Mouse (Mus musculus) cortical plate, adult 2 months (tissue): ENCODE data around the gene Mycbp2. TPM values are rescaled to one million over a fixed set of nuclear protein-coding genes. Genes with fewer than 3 reads are reported as not detected.

Experiments used
- H3K27ac ChIP-seq: fragments of 200-500 bp; 2 replicates; pipeline ENCODE4 v1.5.1; 2012; ENCODE audit warnings: low read length, control low read depth, inconsistent platforms; ENCODE audit not compliant: insufficient read depth
- H3K4me1 ChIP-seq: fragments of 200-500 bp; 2 replicates; pipeline ENCODE4 v1.6.1; 2011; ENCODE audit warnings: low read length; ENCODE audit not compliant: control insufficient read depth, insufficient read depth
- H3K4me3 ChIP-seq: fragments of 200-500 bp; 2 replicates; pipeline ENCODE4 v1.5.1; 2011; ENCODE audit warnings: mild to moderate bottlenecking, low read length, control low read depth; ENCODE audit not compliant: insufficient read depth
- CTCF ChIP-seq: fragments of 200-500 bp; IDR thresholded peaks from 2 replicates; pipeline ENCODE4 v1.5.1; 2011; ENCODE audit warnings: mild to moderate bottlenecking, control low read depth, low read length; ENCODE audit not compliant: insufficient read depth; ENCODE audit errors: extremely low read depth
- POLR2A ChIP-seq: fragments of 200-500 bp; IDR thresholded peaks from 2 replicates; pipeline ENCODE4 v1.6.1; 2011; ENCODE audit warnings: mild to moderate bottlenecking, low read length, control low read depth; ENCODE audit not compliant: insufficient read depth; ENCODE audit errors: extremely low read depth
- polyA plus RNA-seq: library from polyadenylated mRNA; depleted of rRNA; stranded (reverse); fragments of >200 nt; gene quantifications from 2 replicates; pipeline ENCODE4 v1.2.3, GENCODE M21; 2012

The Mycbp2 gene
- polyA plus RNA-seq, 1 experiment: 129 TPM

DNA sequence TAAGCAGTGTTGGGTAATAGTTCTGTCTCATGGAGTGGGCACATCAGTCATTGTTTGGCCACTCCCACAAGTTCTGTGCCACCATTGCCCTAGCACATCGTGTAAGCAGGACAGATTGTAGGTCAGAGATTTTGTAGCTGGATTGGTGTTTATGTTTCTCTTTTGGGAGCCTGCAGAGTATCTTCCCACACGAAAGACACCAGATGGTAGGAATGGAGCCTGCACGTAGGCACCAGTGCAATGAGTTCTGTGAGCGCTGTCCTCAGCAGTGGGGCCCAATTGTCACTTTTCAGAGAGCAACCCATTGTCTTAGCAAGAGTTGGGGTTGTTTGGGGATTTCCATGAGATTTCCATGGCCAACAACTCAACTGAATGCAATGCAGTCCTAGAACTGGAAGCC is 236.6 kb downstream of the Mycbp2 start:
- Histone ChIP-seq H3K4me3 (no peak overlapping the region), H3K4me1 (no peaks in the 10 kb centered on the region; the same call in 1 of the 2 replicates), H3K27ac (no peak overlapping the region)
- TF ChIP-seq CTCF: no peak
- no peak for TF ChIP-seq POLR2A

DNA sequence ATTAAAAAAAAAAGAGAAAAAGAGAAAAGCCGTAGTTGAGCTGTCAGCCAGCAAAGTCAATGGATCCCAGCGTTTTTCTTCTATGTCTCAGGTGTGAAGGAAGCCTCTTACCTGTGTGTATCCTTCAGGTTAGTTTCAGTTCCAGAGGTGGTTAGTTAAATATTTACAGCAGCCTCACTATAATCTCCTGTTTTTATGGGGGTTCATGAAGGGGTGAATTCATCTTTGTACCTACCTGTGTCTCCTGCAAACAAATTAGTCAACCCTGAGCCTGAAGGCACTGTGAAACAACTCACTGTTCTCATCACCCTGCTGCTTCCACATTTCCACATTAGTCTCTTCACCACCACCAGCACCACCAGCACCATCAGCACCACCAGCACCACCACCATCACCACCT is 240.3 kb downstream of the Mycbp2 start:
- Histone ChIP-seq H3K27ac (no peak overlapping the region), H3K4me3 (no peak overlapping the region), H3K4me1 (no peaks in the 10 kb centered on the region; the same call in 1 of the 2 replicates)
- TF ChIP-seq CTCF (no peak), POLR2A (no peak)

DNA sequence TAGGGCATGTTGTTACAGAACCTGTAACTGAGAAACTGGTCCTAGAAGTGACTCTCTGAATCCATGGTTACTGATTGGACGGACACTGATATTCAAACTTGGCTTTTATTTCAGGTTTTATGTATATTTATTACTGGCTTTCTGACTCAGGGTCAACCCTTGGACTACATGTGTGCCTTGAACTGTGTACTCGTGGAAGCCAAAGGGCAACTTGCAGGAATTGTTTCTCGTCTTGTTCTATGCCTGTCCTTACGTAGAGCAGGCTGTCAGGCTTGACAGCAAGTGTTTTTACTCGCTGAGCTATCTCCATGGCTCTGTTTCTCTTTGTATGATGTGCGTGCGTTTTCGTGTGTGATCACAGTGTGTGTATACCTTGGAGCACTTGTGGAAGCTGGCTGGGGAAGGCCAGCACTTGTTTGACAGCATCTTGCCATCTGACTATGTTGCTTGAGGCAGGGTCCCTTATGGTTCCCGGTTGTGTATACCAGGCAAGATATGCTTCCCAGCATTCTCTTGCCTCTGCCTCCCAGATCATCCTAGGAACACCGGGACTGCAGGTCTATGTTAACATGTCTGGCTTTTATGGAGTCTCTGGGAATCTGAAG is 243.8 kb downstream of the Mycbp2 start:
- Histone ChIP-seq H3K4me1 (no peaks in the 10 kb centered on the region), H3K4me3 (no peak overlapping the region), H3K27ac (no peak overlapping the region)
- no peak for TF ChIP-seq POLR2A
- TF ChIP-seq CTCF: no peak

DNA sequence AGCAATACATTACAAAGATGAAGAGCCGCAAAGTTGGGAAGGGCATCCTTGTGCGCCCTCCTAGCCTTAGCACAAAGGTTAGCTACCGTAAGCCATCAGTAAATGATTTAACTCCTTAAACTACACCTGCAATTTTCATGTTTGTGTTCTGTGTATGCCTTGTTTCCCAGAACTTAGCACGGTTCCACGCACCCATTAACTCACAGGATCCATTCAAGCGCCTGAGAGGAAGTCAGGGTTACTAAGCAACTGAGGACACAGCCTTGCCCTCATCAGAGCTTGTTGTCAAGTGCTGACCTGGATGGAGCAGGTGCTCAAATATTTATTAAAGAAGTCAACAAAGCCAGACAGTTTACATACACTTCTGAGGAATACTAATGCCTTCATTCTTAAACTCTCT is 244.4 kb downstream of the Mycbp2 start:
- Histone ChIP-seq H3K27ac (no peak overlapping the region), H3K4me3 (no peak overlapping the region), H3K4me1 (peaks cover 1% of the 10 kb centered on the region; the same call in 1 of the 2 replicates)
- TF ChIP-seq POLR2A (no peak), CTCF (no peak)

DNA sequence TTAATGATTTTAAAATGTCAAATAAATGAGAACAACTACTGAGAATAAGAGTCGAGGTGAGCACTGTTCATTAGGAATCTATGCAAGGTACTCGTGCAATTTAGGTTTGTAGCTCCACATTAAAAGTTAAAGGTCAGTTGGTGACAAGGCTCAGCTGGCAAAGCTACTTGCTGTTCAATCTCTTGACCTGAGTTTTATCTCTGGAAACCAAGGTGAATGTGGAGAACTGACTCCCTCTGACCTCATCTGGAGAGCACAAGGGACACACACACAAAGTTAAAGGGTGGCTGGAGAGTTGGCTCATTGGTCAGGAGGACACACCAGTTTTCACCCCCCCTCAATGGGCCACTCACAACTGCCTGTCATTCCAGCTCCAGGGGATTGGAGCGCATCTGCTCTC is 245.4 kb downstream of the Mycbp2 start:
- no peak overlapping the region for H3K4me3 ChIP-seq
- no peak overlapping the region for H3K27ac ChIP-seq
- peaks cover 4% of the 10 kb centered on the region; the same call in 1 of the 2 replicates for H3K4me1 ChIP-seq
- TF ChIP-seq POLR2A: no peak
- no peak for TF ChIP-seq CTCF

DNA sequence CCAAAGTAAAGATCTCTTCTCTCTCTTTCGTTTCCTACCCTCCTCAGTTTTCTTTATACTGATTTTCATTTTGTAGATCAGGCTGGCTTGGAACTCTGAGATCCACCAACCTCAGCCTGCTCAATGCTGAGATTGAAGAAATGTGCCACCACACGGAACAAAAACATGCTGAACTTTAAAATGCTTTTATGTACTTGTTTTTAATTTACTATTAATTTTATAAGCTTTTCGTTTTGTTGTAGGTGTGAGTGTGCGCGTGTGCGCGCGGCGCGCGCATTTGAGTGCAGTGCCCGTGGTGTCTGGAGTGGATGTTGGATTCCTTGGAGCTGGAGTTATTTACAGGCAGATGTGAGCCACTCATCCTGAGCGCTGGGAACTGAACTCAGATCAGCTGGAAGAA is 246.3 kb downstream of the Mycbp2 start:
- no peak overlapping the region for H3K27ac ChIP-seq
- peaks cover 6% of the 10 kb centered on the region; the same call in 1 of the 2 replicates for H3K4me1 ChIP-seq
- H3K4me3 ChIP-seq: no peak overlapping the region
- TF ChIP-seq POLR2A (no peak), CTCF (no peak)

DNA sequence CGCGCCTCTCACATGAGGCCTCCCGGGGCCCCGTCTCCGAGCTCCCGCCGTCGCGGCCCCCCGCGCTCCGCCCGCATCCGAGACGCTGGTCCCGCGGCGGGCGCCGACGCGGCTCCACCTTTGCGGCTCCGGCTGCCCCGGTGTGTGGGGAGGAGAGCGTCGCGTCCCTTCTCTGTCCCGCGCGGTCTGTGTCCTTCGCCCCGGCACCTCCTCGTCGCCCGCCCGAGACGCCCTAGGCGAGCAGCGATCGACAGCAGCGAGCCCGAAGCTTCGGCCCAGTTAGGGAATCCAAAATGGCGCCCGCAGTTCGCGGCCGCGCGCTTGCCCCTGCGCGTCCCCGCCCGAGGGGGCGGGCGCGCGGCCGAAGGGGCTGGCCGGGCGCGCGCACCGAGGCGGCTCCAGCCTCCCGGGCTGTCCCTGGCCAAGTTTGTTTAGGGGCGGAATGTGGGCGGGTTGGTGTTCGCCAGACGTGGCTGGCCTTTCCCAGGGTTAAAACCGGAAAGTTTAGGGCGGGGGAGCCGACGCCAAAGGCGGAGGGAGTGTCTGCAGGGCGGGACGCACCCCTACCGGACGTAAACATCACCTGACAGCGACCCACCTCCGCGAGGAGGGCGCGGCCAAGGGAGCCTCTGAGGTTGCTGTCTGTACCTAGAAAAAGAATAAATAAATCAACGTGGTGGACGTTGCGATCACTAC is 247.2 kb downstream of the Mycbp2 start, which contains the start of gene Fbxl3:
TSS of gene Fbxl3 (minus strand) at position 329 of the 696 bp plus-strand sequence.
- peak within 1 kb of the TSS; percentile 86 for H3K4me3 ChIP-seq
- H3K4me1 ChIP-seq: peaks cover 7% of the 10 kb centered on the region; the same call in 1 of the 2 replicates
- H3K27ac ChIP-seq: peak within 1 kb of the TSS; percentile 100
- TF ChIP-seq CTCF: no peak
- peak; percentile 52 for TF ChIP-seq POLR2A

DNA sequence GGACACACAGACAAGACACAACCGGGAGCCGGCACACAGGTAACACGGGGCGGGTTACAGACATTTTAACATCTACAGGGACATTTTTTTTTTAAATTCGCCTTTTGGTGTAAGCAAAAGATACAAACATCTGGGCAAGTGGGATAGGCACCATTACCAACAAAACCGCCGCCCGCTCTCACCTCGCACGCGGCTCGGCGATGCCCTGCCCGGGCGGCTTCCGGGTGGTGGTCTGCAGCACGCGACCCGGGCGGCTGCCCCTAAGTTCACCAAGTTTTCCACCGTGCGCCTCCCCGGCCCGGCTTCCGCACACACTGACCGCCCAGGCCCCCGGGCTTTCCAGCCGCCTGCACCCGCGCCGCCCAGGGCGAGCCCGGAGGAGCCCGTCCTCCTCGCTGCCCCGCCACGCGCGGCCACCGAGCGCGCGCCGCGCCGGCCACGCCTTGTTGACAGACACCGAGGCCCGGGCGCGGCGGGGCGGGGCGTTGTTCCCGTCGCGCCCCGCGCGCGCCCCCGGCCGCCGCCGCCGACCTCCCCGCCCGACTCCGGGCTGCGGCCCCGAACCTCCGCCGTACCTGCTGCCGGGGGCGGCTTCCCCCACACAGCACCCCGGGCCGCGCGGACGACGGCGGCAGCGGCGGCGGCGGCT is 247.9 kb downstream of the Mycbp2 start:
- Histone ChIP-seq H3K27ac (peak overlapping the region; percentile 100), H3K4me3 (peak overlapping the region; percentile 86), H3K4me1 (peaks cover 10% of the 10 kb centered on the region; the same call in 1 of the 2 replicates)
- TF ChIP-seq CTCF (no peak), POLR2A (no peak)

DNA sequence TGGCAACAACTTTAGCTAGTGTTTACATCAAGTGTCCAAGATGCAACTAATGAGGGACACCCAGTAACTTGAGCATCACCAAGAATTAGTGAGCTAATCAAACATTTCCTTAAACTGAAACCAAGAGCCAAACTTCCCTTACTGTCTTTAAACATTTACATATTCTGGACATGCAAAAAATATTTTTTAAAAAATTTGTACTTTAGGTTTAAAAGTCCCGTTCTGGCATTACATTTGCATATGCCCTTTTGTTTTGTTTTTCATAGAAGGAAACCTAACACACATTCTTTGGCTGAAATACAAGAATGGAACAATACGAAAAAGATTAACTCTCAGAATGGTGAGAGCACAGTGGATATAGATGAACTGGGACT is 248.4 kb downstream of the Mycbp2 start:
- no peak overlapping the region for H3K27ac ChIP-seq
- peak overlapping the region; percentile 86 for H3K4me3 ChIP-seq
- TF ChIP-seq POLR2A (no peak), CTCF (no peak)
- H3K4me1 ChIP-seq: peaks cover 14% of the 10 kb centered on the region; the same call in 1 of the 2 replicates

DNA sequence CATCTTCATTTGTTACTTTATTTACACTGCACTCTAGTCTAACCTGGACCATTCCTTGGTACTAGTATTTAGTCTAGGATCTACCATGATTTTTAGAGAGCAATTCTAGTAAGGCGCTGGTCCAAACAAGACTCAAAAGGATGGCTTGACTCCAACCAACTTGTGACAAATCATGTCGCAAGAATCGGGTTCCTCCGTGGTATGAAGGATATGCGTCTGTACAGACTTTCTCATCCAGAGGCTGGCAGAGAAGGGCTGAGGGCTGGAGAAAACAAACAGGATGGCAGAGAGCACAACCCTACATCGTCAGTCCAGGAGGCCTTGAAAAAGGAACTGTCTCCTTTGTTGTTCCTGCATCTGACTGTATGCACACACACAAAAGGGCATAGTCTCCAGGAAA is 250.0 kb downstream of the Mycbp2 start:
- TF ChIP-seq CTCF: no peak
- no peak for TF ChIP-seq POLR2A
- no peak overlapping the region; the same call in 1 of the 2 replicates for H3K4me3 ChIP-seq
- H3K4me1 ChIP-seq: peaks cover 15% of the 10 kb centered on the region; the same call in 1 of the 2 replicates
- no peak overlapping the region for H3K27ac ChIP-seq
